Mouse (Mus musculus): ENCODE data around the gene Comp. TPM values are rescaled to one million over a fixed set of nuclear protein-coding genes. Genes with fewer than 3 reads are reported as not detected.

Gene Comp
- polyA plus RNA-seq, 1 experiment from 2014 or later: 0.27 TPM

DNA sequence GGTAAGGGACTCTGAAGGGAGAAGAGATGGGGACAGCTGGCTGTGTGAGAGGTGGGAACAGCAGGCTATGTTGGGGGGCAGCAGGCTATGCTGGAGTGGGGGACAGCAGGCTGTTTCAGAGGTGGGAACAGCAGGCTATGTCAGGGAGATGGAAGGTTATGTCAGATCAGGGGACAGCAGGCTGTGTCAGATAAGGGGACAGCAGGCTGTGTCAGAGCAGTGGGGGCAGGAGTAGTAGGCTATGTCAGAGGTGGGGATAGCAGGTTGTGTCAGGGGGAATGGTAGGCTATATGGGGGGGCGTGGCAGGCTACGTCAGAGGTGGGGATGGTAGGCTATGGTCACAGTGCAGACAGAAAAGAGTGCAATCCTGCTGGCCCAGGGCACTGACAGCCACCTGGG lies 49.4 kb downstream of the Comp start:
- WGBS: 86% methylated on average over 2 of the region's 2 CpGs
- H3K4me2 ChIP-seq: no peak overlapping the region
- no peaks in the 10 kb centered on the region for H3K36me3 ChIP-seq
- H3K4me1 ChIP-seq (replicated peaks): peaks cover 20% of the 10 kb centered on the region
- H3K9ac ChIP-seq: no peak overlapping the region
- no peak for ATAC-seq (ENCODE audit: low FRiP score, low read depth)
- H3K27ac ChIP-seq (replicated peaks): no peak overlapping the region
- H3K27me3 ChIP-seq: no peaks in the 10 kb centered on the region
- H3K9me3 ChIP-seq: no peaks in the 10 kb centered on the region
- H3K4me3 ChIP-seq: no peak overlapping the region

DNA sequence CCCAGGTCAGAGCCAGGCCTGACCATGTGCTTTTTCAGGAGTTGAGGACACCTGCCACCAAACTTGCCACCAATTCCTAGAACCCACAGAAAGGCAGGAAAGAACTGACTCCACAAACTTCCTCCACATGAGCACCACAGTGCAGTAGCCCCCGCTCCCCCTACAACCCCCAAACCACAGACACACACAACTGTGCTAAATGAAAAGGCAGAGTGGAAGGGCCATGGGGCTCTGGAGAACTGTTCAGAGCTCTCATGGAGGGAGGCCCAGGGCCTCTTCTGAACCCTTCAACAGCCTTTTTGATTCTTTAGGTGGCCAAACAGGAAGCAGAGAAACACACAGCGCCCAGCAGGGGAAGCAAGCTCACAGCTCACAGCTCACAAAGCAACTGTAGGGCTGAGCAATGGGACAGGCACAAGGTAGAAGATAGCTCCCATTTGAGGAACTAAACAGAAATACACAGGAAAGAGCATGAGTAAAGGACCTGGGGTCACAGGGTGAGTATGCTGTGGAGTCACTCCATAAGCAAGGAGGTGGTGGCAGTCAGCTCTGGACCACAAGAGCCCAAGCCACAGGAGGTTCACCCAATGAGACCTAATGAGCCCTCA lies 53.0 kb downstream of the Comp start:
- H3K9me3 ChIP-seq: no peaks in the 10 kb centered on the region
- ATAC-seq (ENCODE audit: low FRiP score, low read depth): no peak
- no peaks in the 10 kb centered on the region for H3K27me3 ChIP-seq
- no peak overlapping the region for H3K9ac ChIP-seq
- H3K4me3 ChIP-seq: no peak overlapping the region
- H3K4me1 ChIP-seq (replicated peaks): no peaks in the 10 kb centered on the region
- WGBS: 91% methylated on average over 2 of the region's 2 CpGs
- H3K36me3 ChIP-seq: no peaks in the 10 kb centered on the region
- no peak overlapping the region for H3K4me2 ChIP-seq
- H3K27ac ChIP-seq (replicated peaks): no peak overlapping the region

DNA sequence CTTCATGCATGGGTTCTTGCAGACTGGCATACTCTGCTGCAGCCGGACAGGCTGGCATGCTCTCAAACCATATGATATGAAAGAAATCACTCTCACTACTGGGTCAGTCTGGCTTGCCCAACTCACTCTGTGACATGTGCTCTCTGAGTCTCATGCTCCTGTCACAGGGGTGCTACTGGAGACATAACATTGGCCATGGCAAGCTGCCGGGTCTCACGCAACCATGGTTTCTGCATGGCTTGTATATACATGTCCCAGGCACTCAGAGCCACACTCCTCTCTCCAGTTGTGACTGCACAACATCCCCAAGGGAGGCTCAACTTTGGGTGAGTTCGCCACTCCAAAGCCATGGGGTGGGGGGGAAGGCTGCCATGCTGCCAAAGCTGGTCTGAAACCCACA lies 57.9 kb downstream of the Comp start:
- no peak for ATAC-seq (ENCODE audit: low FRiP score, low read depth)
- Histone ChIP-seq H3K36me3 (no peaks in the 10 kb centered on the region), H3K4me2 (no peak overlapping the region), H3K4me3 (no peak overlapping the region), H3K27ac (replicated peaks) (no peak overlapping the region), H3K9me3 (no peaks in the 10 kb centered on the region), H3K27me3 (no peaks in the 10 kb centered on the region), H3K9ac (no peak overlapping the region), H3K4me1 (replicated peaks) (no peaks in the 10 kb centered on the region)
- 94% methylated on average over 4 of the region's 4 CpGs for WGBS

Other genes starting within 250 kb of the Comp start
- gene Nr2c2ap, start 242.2 kb upstream of the Comp start, polyA plus RNA-seq (2015; fragmentation: Nextera tagmentation; extraction: Ambion mirVana): 38.3 and 42.8 TPM in 2 replicates
- 13.0 and 13.6 TPM in 2 replicates for gene Rfxank, start 234.4 kb upstream of the Comp start, polyA plus RNA-seq (2015; fragmentation: Nextera tagmentation; extraction: Ambion mirVana)
- gene Borcs8, start 234.1 kb upstream of the Comp start, polyA plus RNA-seq (2015; fragmentation: Nextera tagmentation; extraction: Ambion mirVana): 54.6 and 55.1 TPM in 2 replicates
- gene Mef2b, start 233.8 kb upstream of the Comp start, polyA plus RNA-seq (2015; fragmentation: Nextera tagmentation; extraction: Ambion mirVana): 0.48 and 0.80 TPM in 2 replicates
- gene Tmem161a, start 201.2 kb upstream of the Comp start, polyA plus RNA-seq (2015; fragmentation: Nextera tagmentation; extraction: Ambion mirVana): 47.3 and 53.1 TPM in 2 replicates
- gene Slc25a42, start 161.3 kb upstream of the Comp start, polyA plus RNA-seq (2015; fragmentation: Nextera tagmentation; extraction: Ambion mirVana): 8.2 and 10.2 TPM in 2 replicates
- 89.2 and 90.9 TPM in 2 replicates for gene Sugp2, start 139.3 kb upstream of the Comp start, polyA plus RNA-seq (2015; fragmentation: Nextera tagmentation; extraction: Ambion mirVana)
- gene Armc6, start 139.1 kb upstream of the Comp start, polyA plus RNA-seq (2015; fragmentation: Nextera tagmentation; extraction: Ambion mirVana): 107 and 114 TPM in 2 replicates
- 30.8 and 36.5 TPM in 2 replicates for gene Homer3, start 90.7 kb upstream of the Comp start, polyA plus RNA-seq (2015; fragmentation: Nextera tagmentation; extraction: Ambion mirVana)
- gene Ddx49, start 71.1 kb upstream of the Comp start, polyA plus RNA-seq (2015; fragmentation: Nextera tagmentation; extraction: Ambion mirVana): 44.2 and 46.3 TPM in 2 replicates
- 291 and 295 TPM in 2 replicates for gene Cope, start 71.0 kb upstream of the Comp start, polyA plus RNA-seq (2015; fragmentation: Nextera tagmentation; extraction: Ambion mirVana)
- gene Cers1, start 57.8 kb upstream of the Comp start, polyA plus RNA-seq (2015; fragmentation: Nextera tagmentation; extraction: Ambion mirVana): 37.8 and 43.2 TPM in 2 replicates
- 2.8 and 7.8 TPM in 2 replicates for gene Gdf1, start 43.7 kb upstream of the Comp start, polyA plus RNA-seq (2015; fragmentation: Nextera tagmentation; extraction: Ambion mirVana)
- gene Upf1, start 20.3 kb upstream of the Comp start, polyA plus RNA-seq (2015; fragmentation: Nextera tagmentation; extraction: Ambion mirVana): 14.5 and 15.1 TPM in 2 replicates
- 46.1 and 57.4 TPM in 2 replicates for gene Crtc1, start 66.0 kb downstream of the Comp start, polyA plus RNA-seq (2015; fragmentation: Nextera tagmentation; extraction: Ambion mirVana)
- gene Klhl26, start 103.4 kb downstream of the Comp start, polyA plus RNA-seq (2015; fragmentation: Nextera tagmentation; extraction: Ambion mirVana): 29.5 and 33.6 TPM in 2 replicates
- gene Tmem59l, start 113.8 kb downstream of the Comp start, polyA plus RNA-seq (2015; fragmentation: Nextera tagmentation; extraction: Ambion mirVana): 133 and 145 TPM in 2 replicates
- 7.0 and 8.6 TPM in 2 replicates for gene Crlf1, start 119.6 kb downstream of the Comp start, polyA plus RNA-seq (2015; fragmentation: Nextera tagmentation; extraction: Ambion mirVana)
- 161 and 177 TPM in 2 replicates for gene Rex1bd, start 133.2 kb downstream of the Comp start, polyA plus RNA-seq (2015; fragmentation: Nextera tagmentation; extraction: Ambion mirVana)
- 652 and 684 TPM in 2 replicates for gene Uba52, start 137.2 kb downstream of the Comp start, polyA plus RNA-seq (2015; fragmentation: Nextera tagmentation; extraction: Ambion mirVana)
- 393 and 420 TPM in 2 replicates for gene Fkbp8, start 154.2 kb downstream of the Comp start, polyA plus RNA-seq (2015; fragmentation: Nextera tagmentation; extraction: Ambion mirVana)
- 48.5 and 49.0 TPM in 2 replicates for gene Kxd1, start 154.4 kb downstream of the Comp start, polyA plus RNA-seq (2015; fragmentation: Nextera tagmentation; extraction: Ambion mirVana)
- gene Ell, start 165.9 kb downstream of the Comp start, polyA plus RNA-seq (2015; fragmentation: Nextera tagmentation; extraction: Ambion mirVana): 15.1 and 20.9 TPM in 2 replicates
- gene Isyna1, start 220.8 kb downstream of the Comp start, polyA plus RNA-seq (2015; fragmentation: Nextera tagmentation; extraction: Ambion mirVana): 146 and 152 TPM in 2 replicates
- 150 and 172 TPM in 2 replicates for gene Ssbp4, start 235.3 kb downstream of the Comp start, polyA plus RNA-seq (2015; fragmentation: Nextera tagmentation; extraction: Ambion mirVana)
- gene Lrrc25, start 242.6 kb downstream of the Comp start, polyA plus RNA-seq (2015; fragmentation: Nextera tagmentation; extraction: Ambion mirVana): 1.1 and 2.2 TPM in 2 replicates

Measured in hindbrain, embryonic 15.5 days (tissue).